Mouse (Mus musculus): ENCODE measurements around the gene Btbd9.

GRCm38 (mm10) chr17:30328924-30329323, 247.4 kb downstream of the Btbd9 start:
- no peak for TF ChIP-seq CTCF (IDR thresholded peaks at IDR 0.05; ENCODE audit: extremely low read depth, insufficient read depth, low read length)
- TF ChIP-seq POLR2A (IDR thresholded peaks at IDR 0.05; ENCODE audit: extremely low read depth, insufficient read depth, low read length): no peak
